Mouse (Mus musculus): ENCODE data around the gene Dupd1. TPM values are rescaled to one million over a fixed set of nuclear protein-coding genes. Genes with fewer than 3 reads are reported as not detected.
A peak's percentile ranks its signal among the peaks of the same experiment; 100 is the strongest.

The Dupd1 gene
- polyA plus RNA-seq, 1 experiment from 2014 or later, result 0.14 TPM

DNA sequence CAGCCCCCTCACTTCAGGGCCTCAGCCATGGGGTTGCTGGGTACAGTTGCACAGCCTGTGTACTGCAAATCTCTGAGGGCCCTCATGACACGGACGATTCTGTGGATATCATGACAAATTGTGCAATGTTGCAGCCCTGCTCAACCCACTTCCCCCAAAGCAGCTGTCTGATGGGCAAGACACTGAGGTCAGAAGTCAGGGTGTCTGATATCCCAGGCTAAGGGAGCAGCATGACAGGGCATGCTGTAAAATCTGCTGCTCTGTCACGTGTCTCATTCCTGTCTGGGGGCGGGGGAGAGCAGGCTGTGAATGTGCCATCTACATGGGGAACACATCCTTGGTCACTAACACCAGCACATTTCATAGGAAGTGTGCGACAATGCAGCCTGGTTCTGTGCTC is 30.8 kb upstream of the Dupd1 start:
- Histone ChIP-seq H3K4me1 (replicated peaks) (0 out of 2 replicates have a peak, but pooled peaks cover 3% of the 10 kb centered on the region), H3K4me2 (no peak overlapping the region), H3K9ac (no peak overlapping the region), H3K9me3 (no peaks in the 10 kb centered on the region), H3K4me3 (no peak overlapping the region), H3K27me3 (0 out of 2 replicates have a peak, but pooled peaks cover 10% of the 10 kb centered on the region), H3K27ac (no peak overlapping the region), H3K36me3 (no peaks in the 10 kb centered on the region)
- no peak for ATAC-seq (ENCODE audit: low FRiP score)
- WGBS, result 74% methylated on average over 5 of the region's 5 CpGs

GRCm38 (mm10) chr14:21744169-21744568 is 29.8 kb upstream of the Dupd1 start:
- no peak overlapping the region for H3K4me3 ChIP-seq
- 100% methylated on average over 1 of the region's 1 CpGs for WGBS
- no peak for ATAC-seq (ENCODE audit: low FRiP score)
- H3K36me3 ChIP-seq, result no peaks in the 10 kb centered on the region
- H3K27me3 ChIP-seq, result 0 out of 2 replicates have a peak, but pooled peaks cover 10% of the 10 kb centered on the region
- no peaks in the 10 kb centered on the region for H3K4me1 ChIP-seq (replicated peaks)
- no peak overlapping the region for H3K9ac ChIP-seq
- no peak overlapping the region for H3K27ac ChIP-seq
- no peaks in the 10 kb centered on the region for H3K9me3 ChIP-seq
- no peak overlapping the region for H3K4me2 ChIP-seq

DNA sequence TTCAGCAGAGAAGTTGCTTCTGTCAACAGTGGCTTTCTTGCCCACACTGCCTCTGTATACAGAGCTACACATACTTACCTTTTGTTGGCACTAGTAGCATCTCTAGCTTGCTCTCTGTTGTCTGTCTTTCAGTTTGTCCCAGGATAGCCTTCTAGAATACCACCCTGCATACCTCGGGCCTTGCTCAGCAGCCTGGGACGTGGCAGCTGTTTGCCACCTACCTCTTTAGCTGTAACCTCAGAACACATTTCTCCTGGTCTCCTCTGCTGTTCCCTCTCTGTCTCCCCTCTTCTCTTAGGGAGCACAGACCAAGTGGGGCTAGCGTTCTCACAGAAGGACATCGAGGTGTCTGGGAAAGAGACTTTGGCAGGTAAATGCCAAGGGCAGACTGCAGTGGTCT is 28.1 kb upstream of the Dupd1 start:
- 0 out of 2 replicates have a peak overlapping the region, but pooled peaks have one; percentile 19 for H3K9ac ChIP-seq
- WGBS, result 92% methylated on average over 4 of the region's 4 CpGs
- no peaks in the 10 kb centered on the region for H3K9me3 ChIP-seq
- no peak overlapping the region for H3K4me3 ChIP-seq
- no peak overlapping the region for H3K4me2 ChIP-seq
- no peak overlapping the region for H3K27ac ChIP-seq
- 0 out of 2 replicates have a peak, but pooled peaks cover 10% of the 10 kb centered on the region for H3K27me3 ChIP-seq
- no peaks in the 10 kb centered on the region for H3K36me3 ChIP-seq
- ATAC-seq (ENCODE audit: low FRiP score), result no peak
- no peaks in the 10 kb centered on the region for H3K4me1 ChIP-seq (replicated peaks)

- Histone ChIP-seq H3K27me3 (0 out of 2 replicates have a peak, but pooled peaks cover 10% of the 10 kb centered on the region), H3K27ac (no peak overlapping the region)
Observed at GRCm38 (mm10) chr14:21741786-21742185, 27.4 kb upstream of the Dupd1 start.

DNA sequence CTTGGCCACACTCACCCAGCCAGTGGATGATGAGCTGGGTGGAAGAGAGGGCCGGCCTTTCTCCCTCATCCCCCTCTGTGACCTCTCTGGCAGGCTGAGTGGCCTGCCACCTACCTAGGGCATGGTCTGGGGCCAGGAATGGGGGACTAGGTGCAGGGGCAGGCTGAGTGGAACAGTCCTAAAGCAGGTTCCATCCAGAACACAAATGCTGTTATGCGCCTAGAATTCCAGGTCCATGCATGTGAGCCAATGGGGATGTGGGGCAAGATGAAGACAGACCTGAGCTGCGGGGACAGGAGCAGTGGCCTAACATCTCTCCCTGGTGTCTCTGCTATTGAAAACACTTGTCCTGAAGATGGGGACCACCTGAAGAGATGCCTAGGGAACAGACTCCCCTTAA is 26.9 kb upstream of the Dupd1 start:
- no peaks in the 10 kb centered on the region for H3K4me1 ChIP-seq (replicated peaks)
- ATAC-seq (ENCODE audit: low FRiP score), result 0 out of 2 replicates have a peak, but pooled peaks have one; percentile 28
- no peak overlapping the region for H3K27ac ChIP-seq
- 90% methylated on average over 3 of the region's 3 CpGs for WGBS
- H3K36me3 ChIP-seq, result no peaks in the 10 kb centered on the region
- H3K4me2 ChIP-seq, result no peak overlapping the region
- H3K4me3 ChIP-seq, result no peak overlapping the region
- H3K27me3 ChIP-seq, result 0 out of 2 replicates have a peak, but pooled peaks cover 10% of the 10 kb centered on the region
- H3K9ac ChIP-seq, result peak overlapping the region; percentile 29; the same call in 1 of the 2 replicates
- no peaks in the 10 kb centered on the region for H3K9me3 ChIP-seq

More at GRCm38 (mm10) chr14:21741786-21742185, 27.4 kb upstream of the Dupd1 start:
- 14% methylated on average over 4 of the region's 4 CpGs for WGBS
- Histone ChIP-seq H3K4me1 (replicated peaks) (no peaks in the 10 kb centered on the region), H3K4me3 (no peak overlapping the region), H3K36me3 (no peaks in the 10 kb centered on the region), H3K9ac (peak overlapping the region; percentile 29; the same call in 1 of the 2 replicates), H3K9me3 (no peaks in the 10 kb centered on the region), H3K4me2 (no peak overlapping the region)
- ATAC-seq (ENCODE audit: low FRiP score), result peak; percentile 81

DNA sequence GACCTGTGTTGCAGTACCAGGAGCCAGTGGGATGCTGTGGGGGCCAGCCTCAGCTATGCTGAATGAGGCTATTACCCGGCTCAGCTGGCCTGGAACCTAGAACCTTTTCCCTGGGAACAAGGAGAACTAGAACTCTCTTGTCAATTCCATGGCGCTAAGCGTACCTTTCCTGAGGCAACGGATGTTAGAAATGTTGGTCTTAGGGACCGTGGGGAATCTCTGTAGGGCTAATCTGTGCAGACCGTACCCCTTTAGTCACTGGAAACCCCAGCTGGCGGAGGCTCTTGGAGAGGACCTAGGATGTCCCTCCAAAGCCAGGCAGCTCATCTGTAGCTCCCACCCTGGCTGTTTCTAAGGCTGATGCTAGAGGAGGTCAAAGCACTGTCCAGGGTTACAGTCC is 26.0 kb upstream of the Dupd1 start:
- 97% methylated on average over 7 of the region's 7 CpGs for WGBS
- Histone ChIP-seq H3K4me2 (no peak overlapping the region), H3K9ac (no peak overlapping the region), H3K4me3 (no peak overlapping the region), H3K4me1 (replicated peaks) (no peaks in the 10 kb centered on the region), H3K9me3 (no peaks in the 10 kb centered on the region), H3K36me3 (no peaks in the 10 kb centered on the region), H3K27me3 (0 out of 2 replicates have a peak, but pooled peaks cover 10% of the 10 kb centered on the region), H3K27ac (no peak overlapping the region)
- ATAC-seq (ENCODE audit: low FRiP score), result no peak

- H3K4me2 ChIP-seq, result no peak overlapping the region
- no peak overlapping the region for H3K9ac ChIP-seq
- no peaks in the 10 kb centered on the region for H3K4me1 ChIP-seq (replicated peaks)
- H3K27ac ChIP-seq, result no peak overlapping the region
- H3K36me3 ChIP-seq, result no peaks in the 10 kb centered on the region
- WGBS, result 94% methylated on average over 14 of the region's 15 CpGs
- no peak overlapping the region for H3K4me3 ChIP-seq
- no peaks in the 10 kb centered on the region for H3K27me3 ChIP-seq
- H3K9me3 ChIP-seq, result peaks cover 4% of the 10 kb centered on the region
- no peak for ATAC-seq (ENCODE audit: low FRiP score)
Observed at GRCm38 (mm10) chr14:21733131-21733905, 18.9 kb upstream of the Dupd1 start.

DNA sequence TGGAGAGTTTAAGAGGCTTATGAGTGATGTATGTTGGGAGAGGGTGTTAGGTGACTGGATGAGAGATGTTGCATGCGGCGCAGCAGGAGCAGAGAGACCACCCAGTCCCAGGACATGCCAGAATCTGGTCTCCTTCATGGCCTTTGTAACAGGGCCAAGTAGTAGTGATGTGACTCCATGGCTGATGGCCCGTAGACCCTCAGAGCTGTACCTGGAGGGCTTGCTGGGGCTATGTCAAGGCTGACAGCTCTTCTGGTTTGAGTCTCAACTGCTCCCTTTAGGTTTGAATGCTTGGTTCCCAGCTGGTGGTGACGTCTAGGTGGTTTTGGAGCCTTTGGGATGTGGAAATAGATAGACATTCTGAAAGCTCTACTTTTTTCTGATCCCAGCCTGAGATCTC is 15.6 kb upstream of the Dupd1 start:
- H3K4me3 ChIP-seq, result no peak overlapping the region
- H3K27me3 ChIP-seq, result no peaks in the 10 kb centered on the region
- no peaks in the 10 kb centered on the region for H3K36me3 ChIP-seq
- no peak overlapping the region for H3K9ac ChIP-seq
- H3K9me3 ChIP-seq, result peaks cover 4% of the 10 kb centered on the region
- H3K27ac ChIP-seq, result no peak overlapping the region
- no peak for ATAC-seq (ENCODE audit: low FRiP score)
- no peak overlapping the region for H3K4me2 ChIP-seq
- no peaks in the 10 kb centered on the region for H3K4me1 ChIP-seq (replicated peaks)
- WGBS, result 96% methylated on average over 4 of the region's 4 CpGs

GRCm38 (mm10) chr14:21729031-21729732 is 14.8 kb upstream of the Dupd1 start:
- Histone ChIP-seq H3K4me1 (replicated peaks) (no peaks in the 10 kb centered on the region), H3K9me3 (peaks cover 4% of the 10 kb centered on the region), H3K36me3 (no peaks in the 10 kb centered on the region), H3K27me3 (no peaks in the 10 kb centered on the region), H3K4me3 (no peak overlapping the region), H3K27ac (no peak overlapping the region), H3K4me2 (no peak overlapping the region), H3K9ac (no peak overlapping the region)
- no peak for ATAC-seq (ENCODE audit: low FRiP score)
- WGBS, result 85% methylated on average over 6 of the region's 6 CpGs

GRCm38 (mm10) chr14:21722021-21722698 is 7.8 kb upstream of the Dupd1 start:
- Histone ChIP-seq H3K4me1 (replicated peaks) (peaks cover 11% of the 10 kb centered on the region), H3K4me2 (no peak overlapping the region), H3K4me3 (no peak overlapping the region), H3K27ac (no peak overlapping the region), H3K36me3 (no peaks in the 10 kb centered on the region), H3K27me3 (no peaks in the 10 kb centered on the region), H3K9me3 (no peaks in the 10 kb centered on the region), H3K9ac (no peak overlapping the region)
- WGBS, result 59% methylated on average over 8 of the region's 8 CpGs
- ATAC-seq (ENCODE audit: low FRiP score), result no peak

GRCm38 (mm10) chr14:21720430-21721205 is 6.2 kb upstream of the Dupd1 start:
- ATAC-seq (ENCODE audit: low FRiP score), result no peak
- Histone ChIP-seq H3K4me3 (no peak overlapping the region), H3K9me3 (no peaks in the 10 kb centered on the region), H3K4me2 (no peak overlapping the region), H3K36me3 (no peaks in the 10 kb centered on the region), H3K27ac (no peak overlapping the region), H3K27me3 (no peaks in the 10 kb centered on the region), H3K4me1 (replicated peaks) (peaks cover 11% of the 10 kb centered on the region), H3K9ac (no peak overlapping the region)
- WGBS, result 84% methylated on average over 4 of the region's 4 CpGs
